Mouse (Mus musculus) heart, adult 2 months (tissue): ENCODE data around the gene Wfdc17. TPM values are rescaled to one million over a fixed set of nuclear protein-coding genes. Genes with fewer than 3 reads are reported as not detected.
A peak's percentile ranks its signal among the peaks of the same experiment; 100 is the strongest.

Experiments used
- DNase-seq, 2 experiments: peaks; one replicate each; pipeline ENCODE4 v3.0.0; 2021
- H3K27ac ChIP-seq: fragments of 200-600 bp; 2 replicates; pipeline ENCODE4 v1.8.1; 2022
- H3K27me3 ChIP-seq: fragments of 200-500 bp; 2 replicates; pipeline ENCODE4 v1.6.1; 2012; ENCODE audit warnings: mild to moderate bottlenecking, low read length, inconsistent platforms, mixed read lengths; ENCODE audit not compliant: control insufficient read depth, insufficient read depth
- H3K36me3 ChIP-seq: fragments of 200-500 bp; 2 replicates; pipeline ENCODE4 v1.6.1; 2012; ENCODE audit warnings: low read length, inconsistent platforms; ENCODE audit not compliant: control insufficient read depth, insufficient read depth
- H3K4me1 ChIP-seq: fragments of 200-500 bp; 2 replicates; pipeline ENCODE4 v1.6.1; 2011; ENCODE audit warnings: low read length; ENCODE audit not compliant: control insufficient read depth, insufficient read depth
- H3K4me3 ChIP-seq: fragments of 200-600 bp; 2 replicates; pipeline ENCODE4 v1.8.1; 2022
- H3K79me2 ChIP-seq: fragments of 200-500 bp; replicated peaks from 2 replicates; pipeline ENCODE4 v1.6.1; 2012; ENCODE audit warnings: mild to moderate bottlenecking, inconsistent platforms, low read length, moderate library complexity, mixed read lengths; ENCODE audit not compliant: control insufficient read depth, insufficient read depth
- H3K9ac ChIP-seq: fragments of 200-500 bp; 2 replicates; pipeline ENCODE4 v1.6.1; 2012; ENCODE audit warnings: low read depth, mild to moderate bottlenecking, control low read depth, inconsistent platforms, low read length, mixed read lengths
- CTCF ChIP-seq: fragments of 200-600 bp; IDR thresholded peaks from 2 replicates; pipeline ENCODE4 v1.8.1; 2022; ENCODE audit warnings: antibody characterized with exemption, mild to moderate bottlenecking, moderate library complexity
- EP300 ChIP-seq: fragments of 200-500 bp; IDR thresholded peaks from 2 replicates; pipeline ENCODE4 v1.6.1; 2011; ENCODE audit warnings: low read depth, low read length, control low read depth; ENCODE audit not compliant: insufficient read depth
- POLR2A ChIP-seq: fragments of 200-500 bp; IDR thresholded peaks from 2 replicates; pipeline ENCODE4 v1.6.1; 2011; ENCODE audit warnings: mild to moderate bottlenecking, low read depth, low read length, control low read depth; ENCODE audit not compliant: insufficient read depth
- WGBS: fragments of 180-500 bp; shearing (Covaris S2); methylation state at CpG from one replicate; pipeline ENCODE4 v1.1.7; 2018; 5-methylcytosine and 5-hydroxymethylcytosine counted together
- intact Hi-C: fragments of 180-260 bp; cut with DNase I; formaldehyde crosslinking; loops from one replicate; pipeline ENCODE4 v1.15.1; 2025
- polyA plus RNA-seq: library from polyadenylated mRNA; depleted of rRNA; stranded (reverse); fragments of >200 nt; gene quantifications from 2 replicates; pipeline ENCODE4 v1.2.3, GENCODE M21; 2012; rRNA removed
- total RNA-seq, 2 experiments: library from RNA; stranded (reverse); gene quantifications; 2 replicates each; pipeline ENCODE4 v1.2.3; 2021

Wfdc17 gene
- total and polyA plus RNA-seq, 3 experiments: 4.3 to 9.0 (median 4.5) TPM

DNA sequence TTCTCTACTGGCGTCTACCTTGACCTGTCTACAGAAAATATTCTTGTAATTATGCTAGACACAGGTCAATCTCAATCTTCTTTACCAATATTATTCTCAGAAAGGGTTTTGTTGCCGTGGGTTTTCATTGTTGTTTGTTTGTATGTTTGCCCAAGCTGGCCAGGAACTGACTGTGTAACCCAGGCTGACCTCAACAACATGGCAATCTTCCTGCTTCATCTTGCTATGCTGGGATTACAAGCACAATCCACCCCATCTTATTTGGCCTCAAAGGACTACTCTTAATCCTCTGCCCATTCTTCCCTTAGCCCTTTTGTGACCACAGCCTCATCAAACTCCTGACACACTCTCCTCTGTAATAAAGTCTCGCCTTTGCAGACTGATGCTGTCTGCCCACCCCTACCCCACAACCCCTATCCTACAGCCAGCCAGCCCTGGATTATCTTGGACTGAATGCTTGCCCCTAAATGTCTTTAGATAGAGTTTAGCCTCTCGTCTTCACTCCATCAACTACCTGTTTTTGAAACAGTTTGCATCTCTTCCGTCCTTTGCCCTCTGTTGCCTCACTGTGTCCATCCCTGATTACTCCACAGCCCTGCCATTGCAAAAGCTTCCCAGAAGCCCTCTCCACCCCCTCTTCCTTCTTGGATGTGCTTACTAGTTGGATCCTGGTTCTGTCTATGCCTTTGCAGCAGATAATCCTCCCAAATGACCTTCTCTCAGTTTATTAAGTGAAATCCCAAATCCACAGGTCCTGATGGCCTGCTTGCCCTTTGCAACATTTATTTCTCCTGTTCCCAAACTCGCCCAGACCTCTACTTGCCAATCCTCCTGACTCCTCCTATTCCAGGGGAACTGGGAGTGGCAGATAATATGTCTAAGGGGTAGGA is 43.8 kb downstream of the Wfdc17 start:
- no peak overlapping the region for H3K9ac ChIP-seq
- no peaks in the 10 kb centered on the region for H3K36me3 ChIP-seq
- H3K79me2 ChIP-seq: no peaks in the 10 kb centered on the region
- H3K4me1 ChIP-seq: no peaks in the 10 kb centered on the region
- no peak overlapping the region for H3K4me3 ChIP-seq
- TF ChIP-seq EP300 (no peak), CTCF (no peak), POLR2A (no peak)
- 51% methylated on average over 6 of the region's 6 CpGs for WGBS
- DNase-seq: no peak
- H3K27ac ChIP-seq: no peak overlapping the region
- H3K27me3 ChIP-seq: peaks cover 9% of the 10 kb centered on the region
- intact Hi-C loops: no loop called here

DNA sequence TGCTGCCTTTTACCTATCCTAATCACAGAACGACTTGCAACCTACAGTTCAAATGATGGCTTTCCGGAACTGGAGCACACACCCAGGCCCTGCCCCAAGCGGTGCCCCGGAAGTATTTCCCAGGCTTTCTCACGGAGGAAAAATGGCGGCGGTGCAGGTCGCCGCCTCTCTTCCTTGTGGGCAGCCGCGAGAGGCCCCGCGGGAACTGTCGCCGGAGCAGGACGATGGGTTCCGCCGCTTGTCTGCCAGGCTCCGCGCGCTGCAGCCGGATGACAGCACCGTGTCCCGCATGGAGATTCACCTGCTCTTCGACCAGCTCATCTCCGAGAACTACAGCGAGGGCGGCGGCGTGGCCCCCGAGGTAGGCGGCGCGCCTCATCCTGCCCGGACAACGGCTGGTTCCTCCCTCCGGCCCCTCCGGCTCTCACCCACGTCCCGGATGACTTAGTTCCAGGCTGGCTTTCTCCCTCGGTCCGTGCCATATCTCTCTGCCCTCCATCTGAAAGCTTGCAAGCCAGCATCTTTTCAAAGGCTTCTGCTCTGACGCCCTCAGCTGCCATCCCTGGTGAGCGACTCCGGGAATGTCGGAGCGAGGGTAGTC is 49.9 kb downstream of the Wfdc17 start, which contains the start of gene Heatr6:
Gene Heatr6 (plus strand): TSS at position 116 of the 601 bp plus-strand sequence.
- peaks cover 5% of the 10 kb centered on the region for H3K36me3 ChIP-seq
- under 1% methylated on average over 47 of the region's 47 CpGs for WGBS
- intact Hi-C loops: loop anchor here (5.0 to 10.0 kb wide), 2 partner anchors 311 to 459 kb away; partner anchors contain the start of gene Ap2b1
- no peaks in the 10 kb centered on the region for H3K79me2 ChIP-seq
- peak within 1 kb of the TSS; percentile 92 for H3K4me3 ChIP-seq
- peak; percentile 46; the same call in 1 of the 2 replicates for TF ChIP-seq EP300
- no peak for TF ChIP-seq CTCF
- peak; percentile 67 for TF ChIP-seq POLR2A
- peaks cover 3% of the 10 kb centered on the region; the same call in 1 of the 2 replicates for H3K27me3 ChIP-seq
- H3K4me1 ChIP-seq: no peaks in the 10 kb centered on the region; the same call in 1 of the 2 replicates
- peak; percentile 87 to 91 for DNase-seq
- H3K9ac ChIP-seq: peak within 1 kb of the TSS; percentile 96
- peak within 1 kb of the TSS; percentile 84 for H3K27ac ChIP-seq

DNA sequence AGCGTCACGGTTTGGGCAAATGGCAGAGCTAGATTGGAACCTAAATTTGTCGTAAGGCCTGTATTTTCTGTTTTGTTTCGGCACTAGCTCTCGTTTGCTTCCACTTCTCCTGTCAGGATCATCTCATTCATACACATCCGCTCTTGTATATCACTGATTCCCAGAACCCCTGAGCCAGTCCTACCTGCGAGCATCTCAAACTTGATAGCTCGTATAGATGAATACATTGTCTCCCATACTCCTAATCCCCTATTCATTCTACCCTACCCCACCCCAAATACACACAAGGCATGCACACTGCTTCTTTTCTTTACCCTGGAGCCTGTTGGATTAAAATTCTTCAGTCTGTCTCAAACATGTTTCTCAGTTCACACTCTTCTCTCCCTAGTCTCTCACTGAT is 50.4 kb downstream of the Wfdc17 start:
- Histone ChIP-seq H3K4me1 (no peaks in the 10 kb centered on the region; the same call in 1 of the 2 replicates), H3K27ac (peak overlapping the region; percentile 84; the same call in 1 of the 2 replicates), H3K27me3 (peaks cover 1% of the 10 kb centered on the region; the same call in 1 of the 2 replicates), H3K4me3 (peak overlapping the region; percentile 92), H3K36me3 (peaks cover 5% of the 10 kb centered on the region), H3K79me2 (no peaks in the 10 kb centered on the region), H3K9ac (peak overlapping the region; percentile 96)
- intact Hi-C loops: loop anchor here (5.0 to 10.0 kb wide), 2 partner anchors 312 to 459 kb away; partner anchors contain the start of gene Ap2b1
- 7% methylated on average over 8 of the region's 8 CpGs for WGBS
- DNase-seq: no peak
- no peak for TF ChIP-seq POLR2A
- no peak for TF ChIP-seq EP300
- no peak for TF ChIP-seq CTCF

Other genes starting within 250 kb of the Wfdc17 start
- gene Mmp28, start 240.9 kb upstream of the Wfdc17 start, total RNA-seq: 1 to 10 TPM; 4.7 to 4.9 TPM
- 3.3 and 4.4 TPM in 2 replicates for gene Mmp28, start 240.9 kb upstream of the Wfdc17 start, polyA plus RNA-seq
- 10 to 100 TPM; 34.2 to 39.6 TPM for gene Taf15, start 230.9 kb upstream of the Wfdc17 start, total RNA-seq
- 9.1 and 15.2 TPM in 2 replicates for gene Taf15, start 230.9 kb upstream of the Wfdc17 start, polyA plus RNA-seq
- not detected for gene Heatr9, start 181.8 kb upstream of the Wfdc17 start, total RNA-seq
- gene Heatr9, start 181.8 kb upstream of the Wfdc17 start, polyA plus RNA-seq: not detected in 2 replicates
- under 1 TPM in 1 of 2 experiments, not detected in 1; 0.80 TPM for gene Ccl5, start 173.5 kb upstream of the Wfdc17 start, total RNA-seq
- 2.5 and 20.2 TPM in 2 replicates for gene Ccl5, start 173.5 kb upstream of the Wfdc17 start, polyA plus RNA-seq
- gene Ccl9, start 125.4 kb upstream of the Wfdc17 start, total RNA-seq: 10 to 100 TPM; 12.6 to 13.7 TPM
- 4.3 and 6.7 TPM in 2 replicates for gene Ccl9, start 125.4 kb upstream of the Wfdc17 start, polyA plus RNA-seq
- 10 to 100 TPM; 21.5 to 25.4 TPM for gene Ccl6, start 110.9 kb upstream of the Wfdc17 start, total RNA-seq
- gene Ccl6, start 110.9 kb upstream of the Wfdc17 start, polyA plus RNA-seq: 13.0 and 14.1 TPM in 2 replicates
- gene Rpl9-ps1, start 58.4 kb upstream of the Wfdc17 start, total RNA-seq: not detected
- not detected in 2 replicates for gene Rpl9-ps1, start 58.4 kb upstream of the Wfdc17 start, polyA plus RNA-seq
- gene Ccl3, start 54.6 kb upstream of the Wfdc17 start, total RNA-seq: not detected
- 0.59 and 0.92 TPM in 2 replicates for gene Ccl3, start 54.6 kb upstream of the Wfdc17 start, polyA plus RNA-seq
- not detected for gene Ccl4, start 41.4 kb upstream of the Wfdc17 start, total RNA-seq
- 0.61 and 1.00 TPM in 2 replicates for gene Ccl4, start 41.4 kb upstream of the Wfdc17 start, polyA plus RNA-seq
- not detected for gene Wfdc18, start 5.0 kb downstream of the Wfdc17 start, total RNA-seq
- not detected in 2 replicates for gene Wfdc18, start 5.0 kb downstream of the Wfdc17 start, polyA plus RNA-seq
- gene Wfdc21, start 42.9 kb downstream of the Wfdc17 start, total RNA-seq: not detected
- gene Wfdc21, start 42.9 kb downstream of the Wfdc17 start, polyA plus RNA-seq: 1.3 and 2.8 TPM in 2 replicates
- 1 to 10 TPM; 6.3 TPM for gene Heatr6, start 49.7 kb downstream of the Wfdc17 start, total RNA-seq
- gene Heatr6, start 49.7 kb downstream of the Wfdc17 start, polyA plus RNA-seq: 5.4 and 8.4 TPM in 2 replicates
- gene Hnf1b, start 146.1 kb downstream of the Wfdc17 start, total RNA-seq: not detected
- 0.33 TPM in 1 of 2 replicates, not detected in the other for gene Hnf1b, start 146.1 kb downstream of the Wfdc17 start, polyA plus RNA-seq
- gene Ddx52, start 238.1 kb downstream of the Wfdc17 start, total RNA-seq: 1 to 10 TPM; 8.9 to 9.9 TPM
- 3.3 and 6.2 TPM in 2 replicates for gene Ddx52, start 238.1 kb downstream of the Wfdc17 start, polyA plus RNA-seq